Mouse (Mus musculus) inflammation-experienced regulatory T-cells, adult 6 months (primary cell): Measurements from ENCODE around the gene C2cd4b. TPM values are rescaled to one million over a fixed set of nuclear protein-coding genes. Genes with fewer than 3 reads are reported as not detected.

Source experiments
- ATAC-seq: one replicate; pipeline ENCODE4 v1.8.0; 2017
- polyA plus RNA-seq, 3 experiments: library from polyadenylated mRNA; unstranded; fragments of 100-300 nt; shearing (Covaris generic); gene quantifications; one replicate each; pipeline ENCODE4 v1.2.1; 2017

The C2cd4b gene
- polyA plus RNA-seq, 3 experiments from 2014 or later = not detected

- ATAC-seq = no peak
These were observed 15.0 kb downstream of the C2cd4b start for GRCm38 (mm10) chr9:67774201-67774600.

- ATAC-seq = no peak
These were observed 19.3 kb downstream of the C2cd4b start for GRCm38 (mm10) chr9:67778553-67778952.

GRCm38 (mm10) chr9:67782786-67783185 is 23.5 kb downstream of the C2cd4b start:
- ATAC-seq = no peak

DNA sequence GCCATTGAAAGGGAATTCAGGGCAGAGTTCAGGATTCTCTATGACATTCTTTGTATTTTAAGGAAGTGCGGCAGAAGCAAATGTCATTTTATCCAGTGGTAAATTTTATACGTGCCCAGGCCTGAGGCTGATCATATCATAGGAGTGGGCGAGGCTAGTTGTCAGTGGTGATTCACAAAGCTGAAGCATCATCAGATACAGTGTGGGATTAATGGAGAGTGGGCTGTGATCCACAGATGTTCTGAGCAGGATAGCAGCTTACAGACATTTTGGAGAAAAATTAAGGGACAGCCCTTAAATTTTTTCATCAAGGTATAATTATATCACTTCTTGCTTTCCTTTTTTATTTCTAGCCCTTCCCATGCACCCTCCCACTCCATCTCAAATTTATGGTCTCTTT is 24.2 kb downstream of the C2cd4b start:
- no peak for ATAC-seq

- no peak for ATAC-seq
These were observed 24.7 kb downstream of the C2cd4b start for GRCm38 (mm10) chr9:67783925-67784324.

DNA sequence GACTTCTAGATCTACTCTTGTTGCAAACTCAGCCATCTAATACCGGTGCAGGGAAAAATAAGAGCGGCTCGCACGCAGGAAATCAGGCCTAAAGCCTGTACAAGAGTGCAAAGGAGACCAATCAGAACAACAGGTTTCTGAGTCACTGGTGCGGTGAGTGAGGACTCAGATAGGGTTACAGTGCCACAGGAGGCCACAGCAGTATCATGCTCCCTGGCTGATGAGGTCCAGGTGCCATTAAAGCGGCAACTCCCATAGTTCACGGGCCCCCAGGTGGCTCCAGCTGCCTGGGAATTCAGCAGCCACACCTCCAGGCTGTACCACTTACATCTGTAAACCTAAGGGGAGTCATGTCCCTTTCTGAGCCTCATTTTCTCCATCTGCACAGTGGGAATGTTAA is 27.1 kb downstream of the C2cd4b start:
- ATAC-seq = no peak

DNA sequence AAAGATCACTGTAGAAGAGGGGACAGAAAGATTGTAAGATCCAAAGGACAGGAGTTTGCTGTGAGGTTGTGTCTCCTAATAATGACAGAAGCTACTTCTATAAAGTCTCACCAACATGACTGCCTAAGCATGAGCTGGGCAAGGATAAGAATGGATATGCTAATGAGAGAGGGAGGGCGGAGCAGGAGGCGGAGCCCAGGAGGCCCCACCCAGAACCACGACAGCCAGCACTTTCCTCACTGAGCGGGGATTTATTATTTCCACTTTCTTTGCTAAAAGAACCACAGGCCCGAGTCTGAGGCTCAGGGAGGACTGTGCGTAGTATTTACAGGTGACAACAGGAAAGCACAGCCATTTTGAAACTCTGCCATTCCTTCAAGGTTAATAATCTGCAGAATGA is 28.4 kb downstream of the C2cd4b start:
- no peak for ATAC-seq

DNA sequence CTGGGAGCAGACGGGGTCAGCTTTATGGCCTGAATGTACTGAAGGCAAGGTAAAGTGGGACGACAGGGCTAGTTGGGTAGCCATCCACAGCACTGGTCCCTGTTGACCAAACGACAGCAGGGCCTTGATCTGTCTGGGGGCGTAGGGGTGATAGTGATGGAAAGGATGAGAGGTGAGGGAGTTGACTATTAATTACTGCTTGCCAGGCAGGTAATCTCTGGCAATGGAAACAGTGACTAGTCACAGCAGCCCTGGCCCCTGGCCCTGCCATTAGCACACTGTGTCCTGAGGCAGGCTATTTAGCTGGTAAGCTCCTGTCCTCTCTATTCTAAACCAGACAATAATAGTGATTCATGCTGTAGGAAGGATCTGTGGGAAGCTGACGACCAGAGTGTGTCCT is 33.2 kb downstream of the C2cd4b start:
- peak; percentile 69 for ATAC-seq

DNA sequence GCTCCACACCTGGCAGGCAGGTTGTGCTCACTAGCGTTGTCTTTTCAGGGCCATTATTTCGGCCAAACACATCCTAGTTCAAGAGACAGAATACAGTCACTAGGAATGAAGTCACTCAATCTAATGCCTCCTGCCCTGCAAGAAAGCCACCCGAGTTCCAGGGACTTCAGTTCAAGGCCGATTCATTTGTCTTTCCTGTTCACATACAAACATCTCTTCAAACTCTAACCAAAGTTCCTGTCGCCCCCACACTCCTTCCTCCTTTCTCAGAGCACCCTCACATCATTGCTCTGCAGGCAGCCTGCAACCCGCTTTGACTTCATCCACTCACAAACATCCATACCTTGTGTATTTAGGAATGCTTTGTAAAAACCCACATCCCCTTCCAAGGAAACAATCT is 34.3 kb downstream of the C2cd4b start:
- peak; percentile 59 for ATAC-seq

GRCm38 (mm10) chr9:67794216-67794615 is 35.0 kb downstream of the C2cd4b start:
- ATAC-seq = no peak

DNA sequence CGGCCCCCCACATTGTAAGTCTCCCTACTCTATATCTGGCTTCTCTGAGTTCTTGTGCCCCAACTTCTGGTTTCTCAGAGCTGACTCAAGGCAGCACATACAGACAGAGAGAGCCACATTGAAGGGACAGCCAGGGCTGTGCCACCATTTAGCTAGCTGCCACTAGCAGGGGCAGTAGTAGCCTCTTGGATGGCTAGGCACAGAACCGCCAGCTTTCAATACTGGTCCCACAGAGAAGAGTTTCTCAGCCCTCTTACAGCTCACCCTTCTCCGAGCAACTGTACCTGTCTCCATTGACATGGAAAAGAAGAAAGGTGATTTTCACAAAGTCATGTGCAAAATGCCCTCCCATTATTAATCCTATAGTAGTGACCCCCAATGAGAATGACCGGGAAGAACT is 35.4 kb downstream of the C2cd4b start:
- ATAC-seq = no peak

DNA sequence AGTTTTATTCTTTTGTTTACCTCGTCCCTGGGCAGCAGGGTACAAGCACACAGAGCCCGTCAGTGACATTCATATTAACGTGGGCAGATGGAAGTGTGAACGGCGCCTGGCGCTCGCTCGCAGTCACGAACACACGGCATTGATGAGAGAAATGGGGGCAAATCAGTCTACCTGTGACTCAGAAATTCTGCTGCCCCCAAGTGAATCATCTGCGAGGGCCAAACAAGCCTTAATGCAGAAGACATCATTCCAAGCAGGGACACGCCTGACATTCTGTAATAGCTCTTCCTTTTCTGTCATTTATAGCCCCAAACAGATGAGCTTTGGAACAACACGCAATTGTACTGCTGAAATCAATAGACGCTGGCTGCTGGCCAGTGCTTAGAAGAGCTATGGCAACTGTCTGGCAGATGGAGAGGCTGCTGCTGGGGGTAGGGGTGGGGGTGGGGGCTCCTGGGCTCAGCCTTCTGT is 36.0 kb downstream of the C2cd4b start:
- no peak for ATAC-seq

GRCm38 (mm10) chr9:67799078-67799819 is 40.0 kb downstream of the C2cd4b start:
- peak; percentile 90 for ATAC-seq

GRCm38 (mm10) chr9:67802241-67802640 is 43.0 kb downstream of the C2cd4b start:
- ATAC-seq = no peak

DNA sequence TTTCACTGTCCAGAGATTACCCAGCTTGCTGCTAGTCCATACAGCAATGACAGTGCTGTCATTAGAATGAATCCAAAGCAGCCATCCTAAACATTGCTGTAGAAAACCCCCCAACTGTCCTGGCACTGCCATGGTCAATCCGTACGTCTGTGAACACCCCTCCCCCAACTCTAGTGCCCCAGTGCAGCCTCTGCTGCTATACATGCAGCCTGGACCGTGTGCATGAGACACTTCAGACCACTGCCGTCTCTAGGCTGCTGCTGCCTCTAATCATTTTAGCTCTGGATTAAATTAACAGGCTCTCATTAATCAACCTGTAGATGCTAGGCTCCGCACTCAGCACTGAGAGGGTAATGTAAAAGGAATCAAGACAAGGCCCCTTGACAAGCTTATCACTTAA is 47.8 kb downstream of the C2cd4b start:
- no peak for ATAC-seq

GRCm38 (mm10) chr9:67810527-67810926 is 51.3 kb downstream of the C2cd4b start:
- no peak for ATAC-seq

Other genes starting within 250 kb of the C2cd4b start
- under 1 TPM; 0.11 to 0.20 (median 0.19) TPM for gene Tln2, start 199.7 kb upstream of the C2cd4b start, polyA plus RNA-seq
- gene C2cd4a, start 72.9 kb downstream of the C2cd4b start, polyA plus RNA-seq = not detected
- gene Vps13c, start 81.0 kb downstream of the C2cd4b start, polyA plus RNA-seq = 10 to 100 TPM; 15.4 to 24.0 (median 19.5) TPM